Mouse (Mus musculus) T-helper 17 cell (primary cell): ENCODE data around the gene Pde3b.

ENCODE experiments used
- in situ Hi-C, 2 experiments: fragments of 300-600 bp; cut with MboI, MseI; formaldehyde crosslinking; loops; 1 replicate in 1 of 2; 2 replicates in 1 of 2; pipeline ENCODE4 v1.15.1; 2025; ENCODE audit warnings: high pct_unique_total_duplicates in 2 of 2

Pde3b gene

DNA sequence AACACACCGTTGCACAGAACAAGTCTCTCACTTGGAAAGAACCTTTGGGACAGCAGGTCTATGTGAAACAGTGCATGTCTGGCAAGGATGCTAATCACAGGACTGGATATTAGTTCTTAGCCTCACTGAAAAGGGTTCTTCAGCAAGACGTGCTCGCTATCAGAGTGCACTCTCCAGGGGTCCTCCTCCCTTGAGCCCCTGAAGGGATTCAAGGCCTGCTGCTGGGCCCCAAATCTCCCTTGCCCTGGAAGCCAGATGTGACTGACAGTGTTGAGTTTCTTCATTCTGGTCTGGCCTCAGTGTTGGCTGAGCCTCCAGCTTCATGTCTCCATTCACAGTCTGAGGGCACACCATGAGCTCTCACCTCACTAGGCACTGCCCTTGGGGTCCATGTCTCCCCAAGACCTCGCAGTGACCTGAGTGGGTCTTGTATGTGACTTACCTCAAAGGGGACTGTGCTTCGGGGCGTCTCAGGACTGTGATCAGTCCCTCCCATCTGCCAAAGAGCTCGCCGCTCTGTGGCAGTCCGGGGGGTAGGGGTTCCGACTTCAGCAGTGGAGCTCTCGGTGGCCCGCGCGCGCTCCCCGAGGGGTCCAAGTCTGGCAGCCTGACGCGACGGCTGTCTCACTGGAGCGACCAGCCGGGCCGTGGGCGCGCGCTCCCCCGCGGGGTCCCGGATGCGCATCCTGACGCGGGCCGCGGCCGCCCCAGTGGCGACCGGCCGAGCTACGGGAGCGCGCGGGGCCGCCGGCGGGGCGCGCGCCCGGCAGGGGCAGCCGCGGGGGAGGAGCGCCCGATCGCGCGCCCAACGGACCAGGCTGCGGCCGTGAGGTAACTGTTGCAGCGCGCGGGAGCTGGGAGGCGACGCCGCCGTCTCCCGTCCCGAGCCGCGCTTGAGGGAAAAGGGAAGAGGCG, at the start of gene Pde3b:
TSS of gene Pde3b (plus strand) at position 861 of the 915 bp plus-strand sequence.
- in situ Hi-C loops = loop anchor here in 1 of 2 experiments (5.0 kb wide), 1 partner anchor 127 kb away; no protein-coding TSS in a partner anchor

DNA sequence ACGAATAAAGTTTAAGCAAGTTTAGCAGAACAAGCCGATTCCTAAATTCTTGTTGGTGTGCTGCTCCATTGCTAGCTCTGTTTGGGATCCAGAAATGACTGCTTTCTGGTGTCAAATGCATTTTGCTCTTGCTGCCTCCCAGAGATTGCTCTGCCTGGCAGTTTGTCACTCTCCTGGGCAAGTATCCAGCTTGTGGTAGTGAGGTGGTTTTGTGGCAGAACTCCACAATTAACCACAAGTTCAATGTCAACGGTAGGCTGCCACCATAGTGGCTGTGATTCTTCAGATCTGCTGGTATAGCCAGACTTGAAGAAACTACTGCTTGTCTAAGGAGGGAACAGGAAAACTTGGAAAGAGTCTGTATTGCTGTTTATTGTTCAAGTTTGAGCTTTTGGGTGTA, 13.0 kb upstream of the Pde3b start:
- in situ Hi-C loops = loop anchor here in 1 of 2 experiments (5.0 kb wide), 1 partner anchor 75 kb away; no protein-coding TSS in a partner anchor

DNA sequence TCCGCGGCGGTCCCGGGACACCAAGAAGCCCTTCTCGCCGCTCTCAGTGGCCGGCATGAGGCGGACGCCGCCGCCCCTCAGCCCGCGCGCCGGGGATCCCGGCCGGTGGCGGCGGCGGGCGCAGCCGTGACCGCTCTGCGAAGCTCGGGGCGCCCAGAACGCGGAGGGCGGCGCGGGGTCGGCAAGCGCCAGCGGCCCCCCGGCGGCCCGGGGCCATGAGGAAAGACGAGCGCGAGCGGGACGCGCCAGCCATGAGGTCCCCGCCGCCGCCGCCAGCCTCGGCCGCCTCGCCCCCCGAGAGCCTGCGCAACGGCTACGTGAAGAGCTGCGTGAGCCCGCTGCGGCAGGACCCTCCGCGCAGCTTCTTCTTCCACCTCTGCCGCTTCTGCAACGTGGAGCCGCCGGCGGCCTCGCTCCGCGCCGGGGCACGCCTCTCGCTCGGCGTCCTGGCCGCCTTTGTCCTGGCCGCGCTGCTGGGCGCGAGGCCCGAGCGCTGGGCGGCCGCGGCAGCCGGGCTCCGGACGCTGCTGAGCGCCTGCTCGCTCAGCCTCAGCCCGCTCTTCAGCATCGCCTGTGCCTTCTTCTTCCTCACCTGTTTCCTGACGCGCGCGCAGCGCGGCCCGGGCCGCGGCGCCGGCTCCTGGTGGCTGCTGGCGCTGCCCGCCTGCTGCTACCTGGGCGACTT, 397 bp downstream of the Pde3b start:
- in situ Hi-C loops = loop anchor here in 1 of 2 experiments (5.0 kb wide), 1 partner anchor 128 kb away; no protein-coding TSS in a partner anchor

- in situ Hi-C loops = loop anchor here in 1 of 2 experiments (5.0 kb wide), 1 partner anchor 129 kb away; no protein-coding TSS in a partner anchor
Measured at GRCm38 (mm10) chr7:114416021-114416845, 1.2 kb downstream of the Pde3b start.

- in situ Hi-C loops = loop anchor here in 1 of 2 experiments (5.0 kb wide), 1 partner anchor 132 kb away; no protein-coding TSS in a partner anchor
Measured at GRCm38 (mm10) chr7:114419331-114419730, 4.2 kb downstream of the Pde3b start.

DNA sequence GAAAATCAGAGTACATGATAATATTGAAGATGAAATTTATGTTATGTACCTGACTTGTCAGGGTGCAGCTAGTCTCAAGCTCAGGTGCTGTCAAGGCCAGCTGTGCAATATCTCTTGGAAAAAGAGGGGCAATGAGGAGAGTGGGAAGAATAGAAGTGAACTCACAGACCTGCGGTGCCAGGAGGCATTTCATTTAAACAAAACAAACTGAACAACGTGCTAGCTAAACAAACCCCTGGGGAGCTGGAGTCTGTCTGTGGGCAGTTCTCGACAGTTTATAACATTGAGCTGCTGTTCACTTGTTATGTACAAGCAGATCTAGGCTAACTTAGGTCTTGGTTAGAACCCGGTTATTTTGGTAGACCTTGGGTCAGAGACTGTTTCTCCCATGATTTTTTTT, 5.8 kb downstream of the Pde3b start:
- in situ Hi-C loops = loop anchor here in 1 of 2 experiments (5.0 kb wide), 1 partner anchor 51 kb away; no protein-coding TSS in a partner anchor

GRCm38 (mm10) chr7:114422224-114422623, 7.1 kb downstream of the Pde3b start:
- in situ Hi-C loops = loop anchor here in 1 of 2 experiments (5.0 kb wide), 1 partner anchor 50 kb away; no protein-coding TSS in a partner anchor

DNA sequence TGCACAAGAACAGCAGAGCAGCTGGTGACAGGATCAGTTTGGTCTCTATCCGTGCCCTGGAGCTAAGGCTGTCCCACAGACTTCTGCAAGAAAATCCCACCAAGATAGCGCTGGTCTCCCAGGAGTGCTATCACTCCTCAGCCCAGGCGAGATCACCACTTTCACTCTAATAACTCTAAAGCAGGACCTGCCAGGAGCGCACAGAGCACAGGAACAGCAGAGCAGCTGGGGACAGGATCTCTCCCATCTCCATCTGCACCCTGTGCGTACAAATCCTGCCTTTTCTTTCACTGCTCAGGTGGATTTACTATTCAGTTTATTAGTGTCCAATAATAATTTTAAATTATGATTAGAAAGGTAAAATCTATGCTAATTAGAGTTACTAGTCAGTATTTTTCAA, 14.7 kb downstream of the Pde3b start:
- in situ Hi-C loops = loop anchor here in 1 of 2 experiments (5.0 kb wide), 1 partner anchor 53 kb away; no protein-coding TSS in a partner anchor

DNA sequence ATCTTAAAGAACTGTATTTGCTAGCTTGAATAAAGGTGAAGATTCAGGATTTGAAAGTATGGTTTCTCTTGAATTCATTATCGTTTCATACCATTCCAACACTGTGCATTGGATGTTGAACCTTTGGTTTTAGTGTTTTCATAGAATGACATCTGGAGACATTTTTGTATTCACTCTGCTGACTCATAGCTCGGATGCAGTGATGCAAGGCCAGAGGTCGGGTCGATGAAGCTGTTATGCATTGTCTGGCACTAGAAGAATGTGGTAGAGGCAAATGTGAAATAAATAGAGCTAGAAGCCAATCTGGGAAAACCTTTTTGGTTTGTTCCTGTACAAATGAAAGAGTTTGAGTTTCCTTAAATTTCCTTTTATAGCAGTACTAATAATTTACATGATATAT, 16.9 kb downstream of the Pde3b start:
- in situ Hi-C loops = no loop called here

DNA sequence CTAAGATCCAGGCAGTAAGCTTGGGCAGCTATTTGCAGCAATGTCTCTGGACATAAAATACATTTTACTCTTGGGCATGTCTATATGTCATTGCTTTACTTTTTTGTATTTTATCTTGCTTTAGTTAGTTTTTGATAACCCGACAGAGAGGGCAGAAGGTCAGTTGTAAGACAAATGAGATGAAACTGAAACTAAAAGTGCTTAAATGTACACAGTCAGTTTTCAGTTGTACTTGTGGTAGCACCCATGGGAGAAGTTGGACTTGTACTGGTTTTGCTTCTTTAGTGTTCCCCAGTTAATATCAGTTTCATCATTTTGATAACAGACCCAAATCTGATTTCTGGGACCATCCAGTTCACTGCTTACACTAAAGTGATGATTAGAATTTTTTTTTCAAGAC, 24.6 kb downstream of the Pde3b start:
- in situ Hi-C loops = no loop called here

- in situ Hi-C loops = no loop called here
Measured at GRCm38 (mm10) chr7:114440494-114440893, 25.4 kb downstream of the Pde3b start.

DNA sequence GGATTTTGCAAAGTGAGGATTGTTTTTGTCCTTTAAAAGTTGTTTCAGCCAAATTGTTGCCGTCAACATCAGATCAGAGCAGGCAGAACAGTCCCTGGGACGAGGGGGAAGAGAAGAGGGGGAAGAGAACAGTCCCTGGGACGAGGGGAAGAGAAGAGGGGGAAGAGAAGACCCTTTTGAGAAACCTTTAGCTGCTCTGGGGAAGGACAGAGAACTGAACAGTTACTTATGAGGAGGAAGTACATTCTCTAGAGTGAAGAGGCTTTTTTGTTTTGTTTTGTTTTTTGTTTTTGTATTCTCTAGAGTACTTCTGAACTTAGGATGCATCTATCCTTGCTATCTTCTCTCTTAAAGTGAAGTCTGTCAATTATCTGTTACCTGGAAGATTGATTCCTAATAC, 37.8 kb downstream of the Pde3b start:
- in situ Hi-C loops = no loop called here

DNA sequence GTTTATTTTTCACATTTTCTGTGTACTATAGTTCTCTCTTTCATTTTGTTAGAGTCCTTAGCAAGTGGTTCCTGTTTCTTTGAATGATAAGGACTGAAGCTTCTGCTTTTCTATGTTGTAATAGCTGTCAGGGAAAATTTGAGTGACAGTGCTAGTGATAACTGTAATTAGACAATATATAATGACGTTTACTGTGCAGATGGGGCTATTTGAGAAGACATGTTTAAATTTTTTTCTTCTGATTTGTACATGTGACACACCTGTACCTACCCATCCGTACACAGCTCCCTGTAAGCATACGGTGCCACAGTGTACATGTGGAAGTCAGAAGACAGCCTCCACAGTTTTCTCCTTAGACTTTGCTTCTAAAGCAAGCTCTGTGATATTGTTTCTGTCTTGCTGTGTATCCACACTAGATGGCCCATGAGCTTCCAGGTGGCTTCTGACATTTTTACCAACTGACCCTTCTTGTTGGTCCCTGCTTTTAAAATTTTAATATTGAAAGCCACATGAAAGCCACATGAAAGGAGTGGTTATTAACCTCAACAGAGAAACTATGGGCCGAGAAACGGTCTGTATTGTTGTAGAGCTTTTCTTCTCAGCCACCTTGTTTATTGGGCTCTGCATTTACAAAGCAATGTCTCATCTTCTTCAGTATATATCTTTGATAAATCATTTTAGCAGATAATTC, 38.4 kb downstream of the Pde3b start:
- in situ Hi-C loops = no loop called here

- in situ Hi-C loops = no loop called here
Measured at GRCm38 (mm10) chr7:114454858-114455257, 39.8 kb downstream of the Pde3b start.

DNA sequence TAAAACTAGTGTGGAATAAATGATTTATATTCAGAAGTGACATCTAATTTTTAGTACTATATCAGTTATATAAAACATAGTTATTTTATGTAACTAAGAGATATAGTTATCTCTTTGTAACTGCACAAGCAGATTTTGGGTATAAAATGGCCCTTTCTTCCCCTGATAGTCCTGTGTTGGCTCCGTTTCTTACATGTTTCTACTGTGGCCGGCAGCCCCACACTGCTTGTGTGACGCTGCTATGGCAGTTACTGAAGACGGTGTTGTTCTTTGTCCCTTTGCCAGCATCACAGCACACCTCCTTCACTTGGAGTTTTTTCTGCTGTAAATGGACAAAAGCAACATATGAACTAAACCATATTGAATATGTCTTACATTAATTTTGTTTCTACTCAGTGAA, 41.8 kb downstream of the Pde3b start:
- in situ Hi-C loops = no loop called here

DNA sequence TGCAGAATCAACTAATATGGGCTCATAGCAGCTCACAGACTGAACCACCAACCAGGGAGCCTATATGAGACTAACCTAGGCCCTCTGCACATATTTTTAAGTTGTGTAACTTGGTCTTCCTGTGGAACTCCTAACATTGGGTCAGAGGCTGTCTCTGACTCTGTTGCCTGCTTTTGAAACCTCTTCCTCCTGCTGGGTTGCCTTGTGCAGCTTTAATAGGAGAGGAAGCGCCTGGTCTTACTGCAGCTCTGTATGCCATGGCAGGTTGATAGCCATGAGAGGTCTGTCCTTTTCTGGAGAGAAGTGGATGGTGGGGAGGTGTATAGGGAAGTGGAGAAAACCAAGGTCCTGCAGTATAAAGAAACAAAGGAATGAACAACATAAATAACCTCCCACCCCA, 44.8 kb downstream of the Pde3b start:
- in situ Hi-C loops = no loop called here

- in situ Hi-C loops = no loop called here
Measured at GRCm38 (mm10) chr7:114461727-114462126, 46.6 kb downstream of the Pde3b start.

- in situ Hi-C loops = no loop called here
Measured at GRCm38 (mm10) chr7:114466358-114466757, 51.3 kb downstream of the Pde3b start.

DNA sequence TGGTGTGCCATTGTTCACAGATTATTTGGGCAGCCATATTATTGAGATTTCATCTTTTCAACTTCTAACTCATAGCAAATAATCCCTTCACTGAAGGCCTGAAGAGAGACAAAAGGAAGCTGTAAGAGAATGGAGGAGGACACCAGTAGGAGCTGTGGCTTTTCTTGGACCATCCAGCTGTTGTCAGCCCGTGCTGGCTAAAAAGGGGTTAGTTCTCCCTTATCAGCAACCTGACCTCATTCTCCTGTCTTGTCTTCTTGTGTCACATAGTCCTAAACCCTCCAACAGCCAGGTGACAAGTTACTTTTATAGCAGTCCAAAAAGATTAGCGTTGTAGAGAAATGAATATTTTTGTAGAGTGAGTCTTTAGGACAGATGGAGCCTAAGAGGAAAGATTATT, 57.4 kb downstream of the Pde3b start:
- in situ Hi-C loops = loop anchor here in 1 of 2 experiments (5.0 kb wide), 1 partner anchor 50 kb away; no protein-coding TSS in a partner anchor

DNA sequence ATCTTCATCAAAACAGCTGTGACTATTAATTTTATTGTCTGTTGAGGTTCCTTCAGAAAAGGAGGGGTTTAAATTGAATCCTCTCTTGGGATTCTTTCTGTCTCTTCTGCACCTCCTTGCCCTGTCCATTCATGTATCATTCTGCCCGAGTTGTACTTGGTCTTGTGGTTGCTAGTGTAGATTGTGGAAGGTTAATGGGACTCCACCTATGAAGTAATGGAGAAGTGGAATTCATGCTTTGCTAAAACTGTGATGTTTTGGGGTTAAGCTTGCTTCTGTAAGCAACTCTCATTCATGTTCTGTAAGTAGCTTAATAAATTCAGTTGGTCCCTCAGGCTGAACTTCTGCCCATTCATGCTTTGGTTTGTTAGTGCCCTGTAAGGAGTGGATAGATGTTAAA, 59.8 kb downstream of the Pde3b start:
- in situ Hi-C loops = loop anchor here (5.0 to 25.0 kb wide), 2 partner anchors 53 to 388 kb away; no protein-coding TSS in a partner anchor
